Mouse (Mus musculus) frontal cortex, postnatal 25 days (tissue): ENCODE results near the gene Tesc.

Experiments used
- DNase-seq, 2 experiments: peaks; one replicate each; pipeline ENCODE4 v3.0.0; 2022; ENCODE audit warnings: low spot score in 2 of 2

The Tesc gene

GRCm38 (mm10) chr5:118027698-118028190 lies at the start of gene Tesc:
TSS of gene Tesc (plus strand) at chr5:118027743.
- no peak for DNase-seq

- no peak for DNase-seq
These were observed 49.3 kb upstream of the Tesc start for GRCm38 (mm10) chr5:117978159-117978697.

GRCm38 (mm10) chr5:117979082-117979481 lies 48.5 kb upstream of the Tesc start:
- no peak for DNase-seq

GRCm38 (mm10) chr5:117980921-117981320 lies 46.6 kb upstream of the Tesc start:
- no peak for DNase-seq

GRCm38 (mm10) chr5:117981943-117982342 lies 45.6 kb upstream of the Tesc start:
- no peak for DNase-seq

GRCm38 (mm10) chr5:117986327-117986726 lies 41.2 kb upstream of the Tesc start:
- DNase-seq: no peak

GRCm38 (mm10) chr5:117987891-117988290 lies 39.7 kb upstream of the Tesc start:
- DNase-seq: no peak

- no peak for DNase-seq
These were observed 39.2 kb upstream of the Tesc start for GRCm38 (mm10) chr5:117988367-117988766.

- DNase-seq: no peak
These were observed 37.8 kb upstream of the Tesc start for GRCm38 (mm10) chr5:117989773-117990172.

- no peak for DNase-seq
These were observed 36.6 kb upstream of the Tesc start for GRCm38 (mm10) chr5:117990957-117991356.

- DNase-seq: no peak
These were observed 34.0 kb upstream of the Tesc start for GRCm38 (mm10) chr5:117993550-117993949.

GRCm38 (mm10) chr5:117995372-117995901 lies 32.1 kb upstream of the Tesc start:
- no peak for DNase-seq

- DNase-seq: no peak
These were observed 31.6 kb upstream of the Tesc start for GRCm38 (mm10) chr5:117995911-117996310.

GRCm38 (mm10) chr5:117996581-117996980 lies 31.0 kb upstream of the Tesc start:
- DNase-seq: no peak

GRCm38 (mm10) chr5:117997434-117997970 lies 30.0 kb upstream of the Tesc start:
- no peak for DNase-seq

- DNase-seq: no peak
These were observed 28.5 kb upstream of the Tesc start for GRCm38 (mm10) chr5:117999061-117999460.

- DNase-seq: no peak
These were observed 28.0 kb upstream of the Tesc start for GRCm38 (mm10) chr5:117999584-117999983.

GRCm38 (mm10) chr5:118002059-118002458 lies 25.5 kb upstream of the Tesc start:
- DNase-seq: peak; percentile 59 to 65

GRCm38 (mm10) chr5:118004619-118005018 lies 22.9 kb upstream of the Tesc start:
- DNase-seq: peak in 1 of 2 experiments; percentile 47

- no peak for DNase-seq
These were observed 21.8 kb upstream of the Tesc start for GRCm38 (mm10) chr5:118005728-118006127.

- DNase-seq: no peak
These were observed 19.2 kb upstream of the Tesc start for GRCm38 (mm10) chr5:118008344-118008743.

GRCm38 (mm10) chr5:118010872-118011271 lies 16.7 kb upstream of the Tesc start:
- no peak for DNase-seq

GRCm38 (mm10) chr5:118011796-118012195 lies 15.7 kb upstream of the Tesc start:
- DNase-seq: no peak

- DNase-seq: no peak
These were observed 12.5 kb upstream of the Tesc start for GRCm38 (mm10) chr5:118015028-118015427.
